Mouse (Mus musculus): ENCODE data around the gene Serpinc1.
"Not testable (repeated sequence)": the region's sequence is repeated elsewhere in the genome, so short reads cannot be mapped to it uniquely, and the experiment has no call there.

The Serpinc1 gene

GRCm38 (mm10) chr1:160978071-160978735 lies at the start of gene Serpinc1:
Gene Serpinc1 (plus strand): TSS chr1:160978585.
- POLR2A ChIA-PET = interaction anchor here in 3 of 4 experiments (0.5 to 5.4 kb wide), 17 partner anchors 10 to 733 kb away, joined by 3 to 44 read pairs (median 3); partner anchors contain the start of gene Zbtb37 (in 2 of the 3)
- CTCF ChIA-PET = interaction anchor here in 1 of 4 experiments (0.6 to 0.7 kb wide), 4 partner anchors 122 to 1300 kb away, joined by 3 to 9 read pairs (median 6); no protein-coding TSS in a partner anchor

- POLR2A ChIA-PET = interaction anchor here in 2 of 4 experiments (0.8 to 1.6 kb wide), 4 partner anchors 10 to 264 kb away, joined by 3 to 5 read pairs (median 4); partner anchors contain the start of gene Rc3h1 (in 2 of the 2)
- CTCF ChIA-PET = interaction anchor here in 1 of 4 experiments (0.6 kb wide), 1 partner anchor 8 kb away, joined by 3 read pairs; no protein-coding TSS in a partner anchor
Observed at GRCm38 (mm10) chr1:160931320-160931719, 47.1 kb upstream of the Serpinc1 start.

- ChIA-PET POLR2A (interaction anchor here in 3 of 4 experiments (0.6 to 3.7 kb wide), 9 partner anchors 11 to 101 kb away, joined by 3 to 25 read pairs (median 4); partner anchors contain the start of genes Rc3h1 (in 3 of the 3) and Zbtb37 (in 2 of the 3)), CTCF (interaction anchor here (0.5 to 3.0 kb wide), 44 partner anchors 10 to 681 kb away, joined by 3 to 28 read pairs (median 4); partner anchors contain the start of genes Rc3h1 (in 2 of the 4), Ankrd45 (in 1 of the 4) and Zbtb37 (in 1 of the 4))
Observed at GRCm38 (mm10) chr1:160933896-160934482, 44.4 kb upstream of the Serpinc1 start.

GRCm38 (mm10) chr1:160935551-160935950 lies 42.8 kb upstream of the Serpinc1 start:
- CTCF ChIA-PET = interaction anchor here in 2 of 4 experiments (0.6 to 3.0 kb wide), 10 partner anchors 10 to 264 kb away, joined by 3 to 28 read pairs (median 4); no protein-coding TSS in a partner anchor
- POLR2A ChIA-PET = interaction anchor here in 2 of 4 experiments (1.4 to 3.7 kb wide), 3 partner anchors 11 to 100 kb away, joined by 3 to 25 read pairs (median 10); partner anchors contain the start of gene Zbtb37 (in 2 of the 2)

- ChIA-PET POLR2A (interaction anchor here in 3 of 4 experiments (0.7 to 1.8 kb wide), 5 partner anchors 12 to 77 kb away, joined by 3 to 9 read pairs (median 4); partner anchors contain the start of genes Serpinc1 (in 1 of the 3) and Zbtb37 (in 1 of the 3)), CTCF (interaction anchor here in 1 of 4 experiments (0.9 kb wide), 1 partner anchor 29 kb away, joined by 4 read pairs; no protein-coding TSS in a partner anchor)
Observed at GRCm38 (mm10) chr1:160963199-160963598, 15.2 kb upstream of the Serpinc1 start.

GRCm38 (mm10) chr1:160967268-160967667 lies 11.1 kb upstream of the Serpinc1 start:
- CTCF ChIA-PET = no interaction called here

GRCm38 (mm10) chr1:160968643-160969042 lies 9.7 kb upstream of the Serpinc1 start:
- ChIA-PET POLR2A (interaction anchor here in 2 of 4 experiments (0.5 to 2.1 kb wide), 3 partner anchors 8 to 14 kb away, joined by 4 to 10 read pairs (median 6); partner anchors contain the start of gene Serpinc1 (in 1 of the 2)), CTCF (interaction anchor here in 1 of 4 experiments (1.0 kb wide), 1 partner anchor 227 kb away, joined by 3 read pairs; no protein-coding TSS in a partner anchor)

More at GRCm38 (mm10) chr1:160967268-160967667, 11.1 kb upstream of the Serpinc1 start:
- POLR2A ChIA-PET = interaction anchor here in 1 of 4 experiments (1.0 to 2.1 kb wide), 3 partner anchors 9 to 13 kb away, joined by 3 to 6 read pairs (median 3); no protein-coding TSS in a partner anchor

GRCm38 (mm10) chr1:160980021-160980420 lies 1.6 kb downstream of the Serpinc1 start:
- CTCF ChIA-PET = interaction anchor here in 2 of 4 experiments (0.5 to 1.2 kb wide), 4 partner anchors 10 to 246 kb away, joined by 3 read pairs; no protein-coding TSS in a partner anchor
- POLR2A ChIA-PET = interaction anchor here in 2 of 4 experiments (0.7 to 3.6 kb wide), 9 partner anchors 9 to 152 kb away, joined by 3 to 25 read pairs (median 3); partner anchors contain the start of genes Klhl20 (in 1 of the 2) and Zbtb37 (in 1 of the 2)

GRCm38 (mm10) chr1:160980537-160981234 lies 2.3 kb downstream of the Serpinc1 start:
- ChIA-PET POLR2A (interaction anchor here in 3 of 4 experiments (0.7 to 3.6 kb wide), 9 partner anchors 8 to 1383 kb away, joined by 3 to 25 read pairs (median 4); partner anchors contain the start of genes Zbtb37 (in 2 of the 3) and Klhl20 (in 1 of the 3)), CTCF (interaction anchor here in 2 of 4 experiments (0.5 to 1.7 kb wide), 5 partner anchors 46 to 247 kb away, joined by 3 read pairs; no protein-coding TSS in a partner anchor)

GRCm38 (mm10) chr1:160981337-160981736 lies 3.0 kb downstream of the Serpinc1 start:
- CTCF ChIA-PET = interaction anchor here in 2 of 4 experiments (0.7 to 1.7 kb wide), 5 partner anchors 58 to 214 kb away, joined by 3 to 4 read pairs (median 3); no protein-coding TSS in a partner anchor
- POLR2A ChIA-PET = interaction anchor here in 2 of 4 experiments (1.2 to 3.6 kb wide), 6 partner anchors 16 to 88 kb away, joined by 3 to 25 read pairs (median 4); partner anchors contain the start of gene Zbtb37 (in 2 of the 2)

GRCm38 (mm10) chr1:160982887-160983286 lies 4.5 kb downstream of the Serpinc1 start:
- POLR2A ChIA-PET = interaction anchor here in 1 of 4 experiments (0.9 to 3.6 kb wide), 4 partner anchors 23 to 62 kb away, joined by 3 to 25 read pairs (median 3); partner anchors contain the start of gene Zbtb37
- CTCF ChIA-PET = interaction anchor here in 2 of 4 experiments (0.7 to 1.0 kb wide), 2 partner anchors 213 to 524 kb away, joined by 3 read pairs; no protein-coding TSS in a partner anchor

GRCm38 (mm10) chr1:160984731-160985130 lies 6.3 kb downstream of the Serpinc1 start:
- CTCF ChIA-PET = not testable (repeated sequence)
- POLR2A ChIA-PET = interaction anchor here in 3 of 4 experiments (0.6 to 1.3 kb wide), 6 partner anchors 10 to 50 kb away, joined by 3 to 4 read pairs (median 3); partner anchors contain the start of gene Zbtb37 (in 2 of the 3)

- POLR2A ChIA-PET = interaction anchor here in 2 of 4 experiments (0.7 to 1.1 kb wide), 2 partner anchors 10 to 16 kb away, joined by 3 to 6 read pairs; no protein-coding TSS in a partner anchor
- CTCF ChIA-PET = no interaction called here
Observed at GRCm38 (mm10) chr1:160985477-160985876, 7.1 kb downstream of the Serpinc1 start.

- POLR2A ChIA-PET = interaction anchor here in 2 of 4 experiments (2.2 to 3.9 kb wide), 3 partner anchors 18 to 49 kb away, joined by 11 to 38 read pairs (median 19); partner anchors contain the start of gene Zbtb37 (in 2 of the 2)
- CTCF ChIA-PET = no interaction called here
Observed at GRCm38 (mm10) chr1:160986881-160987635, 8.7 kb downstream of the Serpinc1 start.

- CTCF ChIA-PET = interaction anchor here in 1 of 4 experiments (0.9 kb wide), 1 partner anchor 136 kb away, joined by 6 read pairs; no protein-coding TSS in a partner anchor
- POLR2A ChIA-PET = interaction anchor here in 2 of 4 experiments (0.6 to 3.9 kb wide), 7 partner anchors 8 to 81 kb away, joined by 3 to 38 read pairs (median 6); partner anchors contain the start of gene Zbtb37 (in 2 of the 2)
Observed at GRCm38 (mm10) chr1:160989395-160989794, 11.0 kb downstream of the Serpinc1 start.

- ChIA-PET POLR2A (interaction anchor here in 1 of 4 experiments (2.0 kb wide), 1 partner anchor 14 kb away, joined by 4 read pairs; no protein-coding TSS in a partner anchor), CTCF (no interaction called here)
Observed at GRCm38 (mm10) chr1:160993851-160994250, 15.5 kb downstream of the Serpinc1 start.

All from embryonic stem cell, embryonic (primary cell).